In the genomic region with DNA sequence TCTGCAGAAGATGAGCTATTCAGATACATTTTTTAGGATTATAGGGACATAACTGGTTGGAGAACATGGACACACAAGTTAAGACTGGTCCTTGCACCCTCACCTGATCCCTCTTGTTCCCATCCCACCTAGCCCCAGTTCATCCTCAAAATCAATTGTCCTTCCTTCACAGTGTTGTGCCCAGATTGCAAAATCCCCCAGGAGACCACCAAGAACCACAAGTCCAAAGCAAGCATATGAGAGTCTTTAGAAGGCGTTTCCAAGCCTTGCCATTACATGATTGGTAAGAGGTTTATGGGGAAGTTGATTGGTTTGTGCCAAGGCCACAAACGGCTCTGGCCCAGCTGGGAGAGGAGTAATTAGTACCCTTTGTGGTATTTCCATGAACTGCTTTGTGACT, we compare ENCODE assay signal across 30 mouse cellular contexts. TPM values are rescaled to one million over a fixed set of nuclear protein-coding genes. Genes with fewer than 3 reads are reported as not detected.
"Had no signal": no experiment of that assay in that cellular context is flagged by ENCODE, and none has a peak within 500 bp of the region (broad histone marks: within the 10 kb centered on the region; RNA-seq: fewer than 3 reads in every experiment).

No protein-coding gene starts in this region.

RNA-seq across cellular contexts. Expression of gene Prl2c5, which starts 6.8 kb away (rescaled TPM):
- total RNA-seq: common myeloid progenitor, adult 5-6 weeks; forebrain, postnatal 0 days; gastrocnemius, adult 18-20 months; gastrocnemius, adult 2 months; gastrocnemius, adult 8-10 months; gastrocnemius, postnatal 10 days; gastrocnemius, postnatal 14 days; gastrocnemius, postnatal 25 days; gastrocnemius, postnatal 36 days; gastrocnemius, postnatal 4 days; granulocyte monocyte progenitor cell, adult 5-6 weeks; heart, adult 18-20 months; heart, adult 2 months; heart, adult 8-10 months had no signal
- polyA plus RNA-seq: cortical plate, adult 2 months; embryonic facial prominence, embryonic 10.5 days; embryonic facial prominence, embryonic 11.5 days; embryonic facial prominence, embryonic 12.5 days; embryonic facial prominence, embryonic 13.5 days; embryonic facial prominence, embryonic 14.5 days; embryonic facial prominence, embryonic 15.5 days; erythroblast, embryonic 14.5 days; forebrain, embryonic 10.5 days; forebrain, embryonic 11.5 days; forebrain, embryonic 12.5 days; forebrain, embryonic 13.5 days; forebrain, embryonic 14.5 days; forebrain, embryonic 15.5 days; forebrain, embryonic 16.5 days; forebrain, postnatal 0 days; gonadal fat pad, adult 2 months; heart, adult 2 months had no signal
